Mouse (Mus musculus) limb, embryonic 11.5 days (tissue): Measurements from ENCODE around the gene Olfr1444. TPM values are rescaled to one million over a fixed set of nuclear protein-coding genes. Genes with fewer than 3 reads are reported as not detected.

Experiments used
- ATAC-seq: fragments of 200-750 bp; cut with Nextera tagmentation; 2 replicates; pipeline ENCODE4 v1.8.0; 2017; ENCODE audit warnings: low read depth; ENCODE audit not compliant: insufficient number of reproducible peaks, low FRiP score, low TSS enrichment
- DNase-seq: peaks from one replicate; pipeline ENCODE4 v3.0.0-alpha.2; 2015; ENCODE audit warnings: low spot score
- H3K27ac ChIP-seq: fragments of 300-500 bp; sonication (generic); replicated peaks from 2 replicates; pipeline ENCODE4 v1.5.1; 2014; ENCODE audit warnings: low read depth, mild to moderate bottlenecking, low read length
- H3K27me3 ChIP-seq: fragments of 300-500 bp; sonication (generic); 2 replicates; pipeline ENCODE4 v1.6.1; 2014; ENCODE audit warnings: mild to moderate bottlenecking, low read length, mixed read lengths; ENCODE audit not compliant: control insufficient read depth, insufficient read depth
- H3K36me3 ChIP-seq: fragments of 300-500 bp; sonication (generic); 2 replicates; pipeline ENCODE4 v1.6.1; 2014; ENCODE audit warnings: mild to moderate bottlenecking, low read length, moderate library complexity, mixed read lengths; ENCODE audit not compliant: control insufficient read depth, insufficient read depth
- H3K4me1 ChIP-seq: fragments of 300-500 bp; sonication (generic); 2 replicates; pipeline ENCODE4 v1.6.1; 2014; ENCODE audit warnings: low read length, mixed read lengths; ENCODE audit not compliant: control insufficient read depth, insufficient read depth
- H3K4me2 ChIP-seq: fragments of 300-500 bp; sonication (generic); 2 replicates; pipeline ENCODE4 v1.6.1; 2014; ENCODE audit warnings: low read depth, mild to moderate bottlenecking, moderate library complexity; ENCODE audit not compliant: severe bottlenecking
- H3K4me3 ChIP-seq: fragments of 300-500 bp; sonication (generic); 2 replicates; pipeline ENCODE4 v1.5.1; 2014; ENCODE audit warnings: low read depth, low read length
- H3K9ac ChIP-seq: fragments of 300-500 bp; sonication (generic); 2 replicates; pipeline ENCODE4 v1.6.1; 2014; ENCODE audit warnings: mild to moderate bottlenecking, low read length
- H3K9me3 ChIP-seq: fragments of 300-500 bp; sonication (generic); 2 replicates; pipeline ENCODE4 v1.6.1; 2016; ENCODE audit warnings: low read length; ENCODE audit not compliant: control insufficient read depth
- WGBS: fragments of 180-500 bp; shearing (Covaris S2); extraction: QIAGEN DNeasy Blood & Tissue Kit; methylation state at CpG from one replicate; pipeline ENCODE4 v1.1.7; 2014; 5-methylcytosine and 5-hydroxymethylcytosine counted together
- polyA plus RNA-seq: library from polyadenylated mRNA; unstranded; fragments of >200 nt; fragmentation: Nextera tagmentation; extraction: Ambion mirVana; gene quantifications from 2 replicates; pipeline ENCODE4 v1.2.1, GENCODE M21; 2014

Olfr1444 gene
- polyA plus RNA-seq, 1 experiment from 2014 or later: not detected

GRCm38 (mm10) chr19:12833625-12834024, 23.5 kb upstream of the Olfr1444 start:
- no peak for DNase-seq
- Histone ChIP-seq H3K27ac (no peak overlapping the region), H3K27me3 (no peaks in the 10 kb centered on the region), H3K4me1 (no peaks in the 10 kb centered on the region), H3K9ac (no peak overlapping the region), H3K4me3 (no peak overlapping the region), H3K36me3 (no peaks in the 10 kb centered on the region), H3K4me2 (no peak overlapping the region), H3K9me3 (no peaks in the 10 kb centered on the region)
- WGBS: 82% methylated on average over 3 of the region's 3 CpGs
- ATAC-seq: no peak

GRCm38 (mm10) chr19:12838507-12838906, 18.6 kb upstream of the Olfr1444 start:
- no peaks in the 10 kb centered on the region for H3K4me1 ChIP-seq
- WGBS: 90% methylated on average over 1 of the region's 1 CpGs
- no peak for ATAC-seq

GRCm38 (mm10) chr19:12846382-12846781, 10.7 kb upstream of the Olfr1444 start, which contains the start of gene Gm5244:
Gene Gm5244 (plus strand): TSS chr19:12846682.
- no peak within 1 kb of the TSS for H3K4me3 ChIP-seq
- H3K9ac ChIP-seq: no peak within 1 kb of the TSS
- H3K4me2 ChIP-seq: no peak within 1 kb of the TSS
- DNase-seq (no peak), ATAC-seq (no peak)
- no peaks in the 10 kb centered on the region for H3K4me1 ChIP-seq
- H3K36me3 ChIP-seq: no peaks in the 10 kb centered on the region
- H3K27me3 ChIP-seq: no peaks in the 10 kb centered on the region
- no peaks in the 10 kb centered on the region for H3K9me3 ChIP-seq
- H3K27ac ChIP-seq: no peak within 1 kb of the TSS

More at GRCm38 (mm10) chr19:12838507-12838906, 18.6 kb upstream of the Olfr1444 start:
- Histone ChIP-seq H3K9ac (no peak overlapping the region), H3K27me3 (no peaks in the 10 kb centered on the region), H3K27ac (no peak overlapping the region), H3K9me3 (no peaks in the 10 kb centered on the region), H3K36me3 (no peaks in the 10 kb centered on the region), H3K4me2 (no peak overlapping the region), H3K4me3 (no peak overlapping the region)
- no peak for DNase-seq

- no peak within 1 kb of the TSS for H3K9ac ChIP-seq
- ATAC-seq (no peak), DNase-seq (no peak)
- WGBS: 91% methylated on average over 2 of the region's 2 CpGs
- no peak within 1 kb of the TSS for H3K4me2 ChIP-seq
- H3K27ac ChIP-seq: no peak within 1 kb of the TSS
- H3K4me3 ChIP-seq: no peak within 1 kb of the TSS
- H3K4me1 ChIP-seq: no peaks in the 10 kb centered on the region
- no peaks in the 10 kb centered on the region for H3K27me3 ChIP-seq
- H3K36me3 ChIP-seq: no peaks in the 10 kb centered on the region
- no peaks in the 10 kb centered on the region; the same call in 1 of the 2 replicates for H3K9me3 ChIP-seq
These were observed 26.5 kb downstream of the Olfr1444 start, which contains the start of gene Olfr1445 for GRCm38 (mm10) chr19:12883555-12883954. Gene Olfr1445 (plus strand): TSS chr19:12883855.

GRCm38 (mm10) chr19:12893424-12893823, 36.3 kb downstream of the Olfr1444 start, which contains the start of gene Olfr1446:
Gene Olfr1446 (minus strand): TSS chr19:12893524.
- Histone ChIP-seq H3K4me1 (no peaks in the 10 kb centered on the region), H3K4me2 (no peak within 1 kb of the TSS), H3K9me3 (no peaks in the 10 kb centered on the region), H3K4me3 (no peak within 1 kb of the TSS), H3K27ac (no peak within 1 kb of the TSS), H3K27me3 (no peaks in the 10 kb centered on the region), H3K9ac (no peak within 1 kb of the TSS), H3K36me3 (no peaks in the 10 kb centered on the region)
- WGBS: 92% methylated on average over 1 of the region's 1 CpGs
- DNase-seq (no peak), ATAC-seq (no peak)

GRCm38 (mm10) chr19:12903643-12904042, 46.6 kb downstream of the Olfr1444 start, which contains the start of gene Olfr1447:
Gene Olfr1447 (minus strand): TSS chr19:12903743.
- ATAC-seq (no peak), DNase-seq (no peak)
- H3K4me3 ChIP-seq: no peak within 1 kb of the TSS
- no peaks in the 10 kb centered on the region for H3K36me3 ChIP-seq
- no peak within 1 kb of the TSS for H3K4me2 ChIP-seq
- no peaks in the 10 kb centered on the region for H3K9me3 ChIP-seq
- no peaks in the 10 kb centered on the region for H3K27me3 ChIP-seq
- H3K27ac ChIP-seq: no peak within 1 kb of the TSS
- no peak within 1 kb of the TSS for H3K9ac ChIP-seq
- WGBS: 91% methylated on average over 1 of the region's 1 CpGs
- H3K4me1 ChIP-seq: no peaks in the 10 kb centered on the region

Other genes with a start within 250 kb of the Olfr1444 start
- gene Glyat, start 224.0 kb upstream of the Olfr1444 start, polyA plus RNA-seq: not detected in 2 replicates
- gene Olfr1442, start 186.8 kb upstream of the Olfr1444 start, polyA plus RNA-seq: not detected in 2 replicates
- gene Olfr1443, start 179.2 kb upstream of the Olfr1444 start, polyA plus RNA-seq: not detected in 2 replicates
- gene Keg1, start 161.5 kb upstream of the Olfr1444 start, polyA plus RNA-seq: not detected in 2 replicates
- 0.64 and 1.2 TPM in 2 replicates for gene Cntf, start 91.7 kb upstream of the Olfr1444 start, polyA plus RNA-seq
- gene Zfp91, start 61.2 kb upstream of the Olfr1444 start, polyA plus RNA-seq: 10.4 and 10.8 TPM in 2 replicates
- 0.58 and 1.4 TPM in 2 replicates for gene Lpxn, start 61.1 kb upstream of the Olfr1444 start, polyA plus RNA-seq
- not detected in 2 replicates for gene Gm5244, start 10.6 kb upstream of the Olfr1444 start, polyA plus RNA-seq
- not detected in 2 replicates for gene Olfr1445, start 26.6 kb downstream of the Olfr1444 start, polyA plus RNA-seq
- gene Olfr1446, start 36.2 kb downstream of the Olfr1444 start, polyA plus RNA-seq: not detected in 2 replicates
- gene Olfr1447, start 46.5 kb downstream of the Olfr1444 start, polyA plus RNA-seq: not detected in 2 replicates
- not detected in 2 replicates for gene Olfr1448, start 67.1 kb downstream of the Olfr1444 start, polyA plus RNA-seq
- gene Olfr1449, start 73.6 kb downstream of the Olfr1444 start, polyA plus RNA-seq: not detected in 2 replicates
- gene Olfr1450, start 93.0 kb downstream of the Olfr1444 start, polyA plus RNA-seq: not detected in 2 replicates
- not detected in 2 replicates for gene Olfr1451, start 137.7 kb downstream of the Olfr1444 start, polyA plus RNA-seq
- not detected in 2 replicates for gene Olfr1453, start 171.0 kb downstream of the Olfr1444 start, polyA plus RNA-seq
- not detected in 2 replicates for gene Olfr1454, start 203.3 kb downstream of the Olfr1444 start, polyA plus RNA-seq
- not detected in 2 replicates for gene Olfr1457, start 240.6 kb downstream of the Olfr1444 start, polyA plus RNA-seq
- gene Olfr1458, start 249.5 kb downstream of the Olfr1444 start, polyA plus RNA-seq: not detected in 2 replicates